Mouse (Mus musculus) myocyte (in vitro differentiated cells): ENCODE data around the gene Oasl1. TPM values are rescaled to one million over a fixed set of nuclear protein-coding genes. Genes with fewer than 3 reads are reported as not detected.

Source experiments
- H3K27me3 ChIP-seq: one replicate; pipeline ENCODE4 v1.6.1; 2011; ENCODE audit not compliant: control insufficient read depth, insufficient read depth, insufficient read length
- H3K36me3 ChIP-seq: one replicate; pipeline ENCODE4 v1.6.1; 2011; ENCODE audit not compliant: control insufficient read depth, insufficient read depth
- H3K4me2 ChIP-seq: one replicate; pipeline ENCODE4 v1.6.1; 2011; ENCODE audit warnings: low read depth, control low read depth
- H3K4me3 ChIP-seq: one replicate; pipeline ENCODE4 v1.5.1; 2011; ENCODE audit warnings: mild to moderate bottlenecking, control low read depth, moderate library complexity
- H3K79me2 ChIP-seq: one replicate; pipeline ENCODE4 v1.6.1; 2011; ENCODE audit not compliant: control insufficient read depth, insufficient read depth
- H3ac ChIP-seq: one replicate; pipeline ENCODE4 v1.6.1; 2011; ENCODE audit not compliant: control insufficient read depth, insufficient read length
- CEBPB ChIP-seq: IDR thresholded peaks from 2 replicates; pipeline ENCODE4 v1.6.1; 2011; ENCODE audit warnings: mild to moderate bottlenecking, moderate library complexity; ENCODE audit not compliant: poor library complexity, insufficient read depth, severe bottlenecking
- E2F4 ChIP-seq: IDR thresholded peaks from one replicate; pipeline ENCODE4 v1.6.1; 2011; ENCODE audit warnings: mild to moderate bottlenecking, control low read depth, moderate library complexity; ENCODE audit not compliant: insufficient read depth
- MAX ChIP-seq: IDR thresholded peaks from one replicate; pipeline ENCODE4 v1.6.1; 2011; ENCODE audit warnings: low read depth, mild to moderate bottlenecking, control low read depth
- MYOD1 ChIP-seq, 3 experiments: IDR thresholded peaks; one replicate each; pipeline ENCODE4 v1.6.1; 2011; ENCODE audit warnings: control low read depth in 2 of 3, low read depth in 2 of 3, mild to moderate bottlenecking in 2 of 3, moderate library complexity in 1 of 3; ENCODE audit not compliant: insufficient read length in 2 of 3, control insufficient read depth in 1 of 3
- MYOG ChIP-seq, 3 experiments: IDR thresholded peaks; one replicate each; pipeline ENCODE4 v1.6.1; 2011; ENCODE audit warnings: control low read depth in 2 of 3, low read depth in 2 of 3, mild to moderate bottlenecking in 2 of 3; ENCODE audit not compliant: insufficient read length in 2 of 3, control insufficient read depth in 1 of 3, insufficient read depth in 1 of 3
- POLR2A ChIP-seq: IDR thresholded peaks from one replicate; pipeline ENCODE4 v1.6.1; 2011; ENCODE audit warnings: low read depth, mild to moderate bottlenecking, control low read depth, moderate library complexity; ENCODE audit not compliant: insufficient read length
- POLR2AphosphoS2 ChIP-seq: IDR thresholded peaks from one replicate; pipeline ENCODE4 v1.6.1; 2011; ENCODE audit warnings: low read depth, control low read depth; ENCODE audit not compliant: insufficient read length
- REST ChIP-seq: IDR thresholded peaks from one replicate; pipeline ENCODE4 v1.6.1; 2011; ENCODE audit warnings: mild to moderate bottlenecking, control low read depth, moderate library complexity; ENCODE audit not compliant: insufficient read depth, insufficient read length
- SRF ChIP-seq: IDR thresholded peaks from one replicate; pipeline ENCODE4 v1.6.1; 2011; ENCODE audit warnings: low read depth; ENCODE audit not compliant: control insufficient read depth, insufficient read length
- TCF12 ChIP-seq: IDR thresholded peaks from one replicate; pipeline ENCODE4 v1.6.1; 2011; ENCODE audit warnings: mild to moderate bottlenecking, control low read depth; ENCODE audit not compliant: poor library complexity, insufficient read depth, severe bottlenecking
- TCF3 ChIP-seq: IDR thresholded peaks from one replicate; pipeline ENCODE4 v1.6.1; 2011; ENCODE audit warnings: low read depth, control low read depth; ENCODE audit not compliant: insufficient read length
- USF1 ChIP-seq: IDR thresholded peaks from one replicate; pipeline ENCODE4 v1.6.1; 2011; ENCODE audit warnings: low read depth, mild to moderate bottlenecking, control low read depth, moderate library complexity
- polyA plus RNA-seq: library from polyadenylated mRNA; unstranded; fragments of >200 nt; fragmentation: generic; extraction: Trizol; gene quantifications from one replicate; pipeline ENCODE4 v1.2.1, GENCODE M21; 2012; ENCODE audit warnings: missing spikeins

Oasl1 gene
- polyA plus RNA-seq, 1 experiment, result 0.56 TPM

DNA sequence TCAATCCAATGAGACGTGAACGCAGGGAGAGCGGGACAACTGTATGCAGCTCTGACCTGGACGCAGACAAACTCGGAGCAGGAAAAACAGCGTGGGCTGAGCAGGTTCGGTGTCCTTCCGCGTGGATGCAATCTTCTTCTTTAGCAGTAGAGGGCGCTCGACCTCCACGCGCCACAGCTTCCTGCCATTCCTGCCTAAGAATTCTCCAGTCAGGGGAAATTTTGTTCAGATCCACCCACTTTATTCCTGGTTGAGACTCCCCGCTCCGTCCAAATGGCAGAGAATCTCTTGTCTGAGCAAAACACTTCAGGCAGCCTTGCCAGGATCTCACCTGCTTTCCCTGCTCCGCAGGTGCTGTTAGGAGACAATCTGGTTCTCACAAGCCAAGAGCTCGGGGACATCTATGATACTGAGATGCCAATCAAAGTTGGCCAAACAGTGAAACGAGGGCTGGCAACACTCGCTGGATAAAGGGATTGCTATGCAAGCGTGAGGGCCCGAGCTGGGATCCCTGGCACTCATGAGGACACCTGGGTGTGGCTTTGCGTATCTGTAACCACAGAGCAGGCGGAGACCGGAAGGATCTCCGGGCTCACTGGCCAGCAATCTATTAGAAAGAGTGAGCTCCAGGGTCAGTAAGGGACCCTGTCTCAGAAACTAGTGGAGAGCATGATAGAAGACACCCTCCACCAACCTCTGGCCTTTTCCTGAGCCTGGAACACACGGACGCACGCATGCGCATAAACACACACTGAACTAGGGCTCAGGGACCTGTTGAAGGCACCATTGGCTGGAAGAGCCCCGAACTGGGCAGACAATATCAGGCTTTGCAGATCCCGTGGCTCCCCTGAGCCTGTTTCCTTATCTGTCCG lies 56.4 kb downstream of the Oasl1 start:
- H3K4me3 ChIP-seq, result peak overlapping the region; percentile 7
- TF ChIP-seq USF1, result no peak
- TF ChIP-seq MYOG (IDR thresholded peaks at IDR 0.05; ENCODE audit: control insufficient read depth in 1 of 3, insufficient read depth in 1 of 3, insufficient read length in 2 of 3, low read depth in 2 of 3), result no peak
- TF ChIP-seq CEBPB, result no peak
- TF ChIP-seq E2F4, result no peak
- no peak for TF ChIP-seq MYOD1 (IDR thresholded peaks at IDR 0.05; ENCODE audit: control insufficient read depth in 1 of 3, insufficient read length in 2 of 3, low read depth in 2 of 3)
- no peak for TF ChIP-seq TCF12
- H3K36me3 ChIP-seq, result no peaks in the 10 kb centered on the region
- H3K79me2 ChIP-seq, result no peaks in the 10 kb centered on the region
- peak overlapping the region; percentile 96 for H3K4me2 ChIP-seq
- H3K27me3 ChIP-seq, result no peaks in the 10 kb centered on the region
- H3ac ChIP-seq, result no peak overlapping the region

DNA sequence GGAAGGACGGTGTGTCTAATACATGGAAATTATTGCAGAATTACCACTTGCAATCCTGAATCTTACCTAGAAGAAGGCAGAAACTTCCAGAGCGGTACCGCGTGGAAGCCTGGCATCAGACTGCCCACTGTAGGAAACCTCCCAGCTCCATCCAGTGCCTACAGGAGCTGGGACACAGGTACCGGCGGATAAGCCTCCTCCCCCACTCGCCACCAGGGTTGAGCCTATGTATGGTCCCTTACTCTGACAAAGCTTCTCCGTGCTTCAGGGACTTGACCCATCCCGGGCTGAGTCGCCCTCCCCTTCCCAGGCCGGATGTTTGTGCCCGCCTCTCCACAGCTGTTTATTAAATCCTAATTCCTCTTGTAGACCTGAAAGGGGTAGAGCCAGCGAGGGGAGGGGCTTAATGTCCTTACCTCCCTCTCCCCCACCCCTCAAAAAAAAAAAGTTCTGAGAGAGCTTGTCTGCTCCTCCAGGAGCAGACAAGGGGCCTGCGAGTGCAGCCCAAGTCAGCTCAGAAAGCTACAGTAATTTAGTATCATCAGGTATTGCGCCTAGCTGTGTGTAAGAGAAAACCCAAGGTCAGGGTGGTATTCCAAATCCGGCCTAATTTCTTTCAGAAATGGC lies 57.2 kb downstream of the Oasl1 start:
- TF ChIP-seq TCF12 (no peak), USF1 (no peak), REST (no peak)
- Histone ChIP-seq H3K4me2 (peak overlapping the region; percentile 96), H3K27me3 (no peaks in the 10 kb centered on the region), H3K4me3 (peak overlapping the region; percentile 7), H3K36me3 (no peaks in the 10 kb centered on the region), H3K79me2 (no peaks in the 10 kb centered on the region), H3ac (no peak overlapping the region)

DNA sequence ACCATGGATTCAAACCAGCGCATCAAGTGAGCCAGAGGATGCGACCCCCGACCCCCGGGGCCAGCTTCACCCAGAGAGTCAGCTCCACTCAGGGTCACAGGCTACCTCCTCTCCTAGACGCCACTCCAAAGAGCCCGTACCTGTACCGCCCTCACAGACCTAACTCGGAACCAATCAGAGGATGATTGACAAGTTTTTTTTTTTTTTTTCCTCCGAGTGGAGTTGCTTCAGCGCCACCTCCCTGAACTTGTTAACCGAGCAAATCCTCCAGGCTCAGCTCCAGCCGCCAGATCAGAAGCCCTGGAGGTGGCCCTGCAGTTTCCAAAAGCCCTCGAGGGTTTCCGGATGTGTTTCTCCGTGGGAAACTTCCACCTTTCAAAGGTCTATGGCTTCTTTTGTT lies 59.0 kb downstream of the Oasl1 start:
- no peaks in the 10 kb centered on the region for H3K36me3 ChIP-seq
- H3K4me3 ChIP-seq, result no peak overlapping the region
- H3K4me2 ChIP-seq, result no peak overlapping the region
- H3ac ChIP-seq, result no peak overlapping the region
- H3K79me2 ChIP-seq, result no peaks in the 10 kb centered on the region
- no peaks in the 10 kb centered on the region for H3K27me3 ChIP-seq
- TF ChIP-seq E2F4 (no peak), TCF12 (no peak), USF1 (no peak), SRF (no peak), MAX (no peak), REST (no peak), CEBPB (no peak), POLR2A (no peak), TCF3 (no peak), MYOD1 (IDR thresholded peaks at IDR 0.05; ENCODE audit: control insufficient read depth in 1 of 3, insufficient read length in 2 of 3, low read depth in 2 of 3) (no peak), MYOG (IDR thresholded peaks at IDR 0.05; ENCODE audit: control insufficient read depth in 1 of 3, insufficient read depth in 1 of 3, insufficient read length in 2 of 3, low read depth in 2 of 3) (no peak), POLR2AphosphoS2 (no peak)

DNA sequence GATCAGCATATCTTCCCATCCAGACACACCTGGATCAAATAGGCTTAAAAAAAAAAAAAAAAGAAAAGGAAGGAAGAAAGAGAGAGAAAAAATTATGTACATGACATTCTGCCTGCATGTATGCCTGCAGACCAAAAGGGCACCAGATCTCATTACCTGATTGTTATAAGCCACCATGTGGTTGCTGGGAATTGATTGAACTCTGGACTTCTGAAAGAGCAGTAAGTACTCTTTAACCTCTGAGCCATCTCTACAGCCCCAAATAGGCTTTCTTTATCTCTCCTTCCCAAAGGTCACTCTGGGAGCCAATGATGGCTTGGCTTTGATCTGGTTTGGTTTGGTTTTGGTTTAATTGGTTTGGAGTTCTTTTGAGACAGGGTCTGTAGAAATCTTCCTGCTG lies 62.0 kb downstream of the Oasl1 start:
- Histone ChIP-seq H3K27me3 (no peaks in the 10 kb centered on the region), H3K4me2 (no peak overlapping the region), H3ac (no peak overlapping the region), H3K79me2 (no peaks in the 10 kb centered on the region), H3K36me3 (no peaks in the 10 kb centered on the region), H3K4me3 (no peak overlapping the region)
- TF ChIP-seq USF1, result no peak
- no peak for TF ChIP-seq CEBPB
- no peak for TF ChIP-seq E2F4
- no peak for TF ChIP-seq TCF3
- TF ChIP-seq POLR2A, result no peak
- TF ChIP-seq SRF, result no peak
- no peak for TF ChIP-seq REST
- TF ChIP-seq MYOD1 (IDR thresholded peaks at IDR 0.05; ENCODE audit: control insufficient read depth in 1 of 3, insufficient read length in 2 of 3, low read depth in 2 of 3), result no peak

Other genes with a start within 250 kb of the Oasl1 start
- 45.2 TPM for gene Gltp, start 232.3 kb upstream of the Oasl1 start, polyA plus RNA-seq
- gene Tchp, start 215.5 kb upstream of the Oasl1 start, polyA plus RNA-seq, result 9.3 TPM
- gene Ankrd13a, start 148.6 kb upstream of the Oasl1 start, polyA plus RNA-seq, result 51.2 TPM
- 21.6 TPM for gene Git2, start 147.7 kb upstream of the Oasl1 start, polyA plus RNA-seq
- gene 1500011B03Rik, start 99.8 kb upstream of the Oasl1 start, polyA plus RNA-seq, result 31.4 TPM
- gene 4930519G04Rik, start 69.6 kb upstream of the Oasl1 start, polyA plus RNA-seq, result not detected
- 0.25 TPM for gene Gm9936, start 64.6 kb upstream of the Oasl1 start, polyA plus RNA-seq
- 2.1 TPM for gene Oasl2, start 26.3 kb upstream of the Oasl1 start, polyA plus RNA-seq
- gene 2210016L21Rik, start 18.9 kb downstream of the Oasl1 start, polyA plus RNA-seq, result 19.6 TPM
- gene Hnf1a, start 47.9 kb downstream of the Oasl1 start, polyA plus RNA-seq, result not detected
- gene Sppl3, start 87.9 kb downstream of the Oasl1 start, polyA plus RNA-seq, result 24.9 TPM
- 4.4 TPM for gene Gm10401, start 175.1 kb downstream of the Oasl1 start, polyA plus RNA-seq
- gene Acads, start 196.1 kb downstream of the Oasl1 start, polyA plus RNA-seq, result 82.1 TPM
- 24.5 TPM for gene Unc119b, start 211.7 kb downstream of the Oasl1 start, polyA plus RNA-seq
- 112 TPM for gene Mlec, start 234.9 kb downstream of the Oasl1 start, polyA plus RNA-seq